Mouse (Mus musculus) lung, adult 2 months (tissue): ENCODE data around the gene Mettl16. TPM values are rescaled to one million over a fixed set of nuclear protein-coding genes. Genes with fewer than 3 reads are reported as not detected.
A peak's percentile ranks its signal among the peaks of the same experiment; 100 is the strongest.
"Not testable (repeated sequence)": the region's sequence is repeated elsewhere in the genome, so short reads cannot be mapped to it uniquely, and the experiment has no call there.

ENCODE experiments used
- DNase-seq: peaks from one replicate; pipeline ENCODE4 v3.0.0; 2022
- H3K4me1 ChIP-seq: fragments of 200-500 bp; 2 replicates; pipeline ENCODE4 v1.6.1; 2011; ENCODE audit warnings: low read length; ENCODE audit not compliant: control insufficient read depth, insufficient read depth
- H3K4me3 ChIP-seq: fragments of 200-500 bp; replicated peaks from 2 replicates; pipeline ENCODE3; 2011; ENCODE audit warnings: low read depth, mild to moderate bottlenecking, control low read depth, low read length; ENCODE audit errors: extremely low read depth
- CTCF ChIP-seq: fragments of 200-500 bp; IDR thresholded peaks from 2 replicates; pipeline ENCODE4 v1.5.1; 2011; ENCODE audit warnings: mild to moderate bottlenecking, low read length, control low read depth; ENCODE audit not compliant: insufficient read depth
- POLR2A ChIP-seq: fragments of 200-500 bp; IDR thresholded peaks from 2 replicates; pipeline ENCODE4 v1.6.1; 2011; ENCODE audit warnings: low read depth, mild to moderate bottlenecking, control low read depth, low read length, borderline replicate concordance; ENCODE audit errors: extremely low read depth
- WGBS: fragments of 180-500 bp; shearing (Covaris S2); methylation state at CpG from one replicate; pipeline ENCODE4 v1.1.7; 2018; 5-methylcytosine and 5-hydroxymethylcytosine counted together
- polyA plus RNA-seq: library from polyadenylated mRNA; depleted of rRNA; stranded (reverse); fragments of >200 nt; gene quantifications from 2 replicates; pipeline ENCODE4 v1.2.3, GENCODE M21; 2012

Gene Mettl16
- polyA plus RNA-seq, 1 experiment = 2.6 TPM

DNA sequence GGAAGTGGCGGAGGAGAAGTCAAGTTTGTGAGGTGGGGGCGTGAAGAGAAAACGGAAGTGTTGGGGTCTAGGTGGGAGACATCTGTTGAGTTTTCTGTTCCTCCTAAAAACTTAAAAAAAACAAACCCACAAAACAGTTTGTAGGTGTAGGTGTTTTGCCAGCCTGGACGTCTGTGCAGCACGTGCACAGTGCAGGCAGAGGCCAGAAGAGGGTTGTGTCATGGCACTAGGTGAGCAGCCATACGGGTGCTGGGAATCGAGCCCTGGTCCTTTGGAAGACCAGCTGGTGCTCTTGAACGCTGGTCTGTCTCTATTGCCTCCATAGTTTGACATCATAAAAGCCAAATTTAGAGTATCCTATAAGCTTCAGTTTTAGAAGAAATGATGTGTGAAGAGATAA is 604 bp downstream of the Mettl16 start:
- Histone ChIP-seq H3K4me1 (peaks cover 6% of the 10 kb centered on the region), H3K4me3 (peak overlapping the region; percentile 94)
- no peak for DNase-seq
- TF ChIP-seq CTCF = no peak
- TF ChIP-seq POLR2A = no peak
- WGBS = 8% methylated on average over 8 of the region's 8 CpGs

GRCm38 (mm10) chr11:74771650-74772049 is 1.0 kb downstream of the Mettl16 start:
- WGBS = 48% methylated on average over 4 of the region's 4 CpGs
- H3K4me3 ChIP-seq = no peak overlapping the region

GRCm38 (mm10) chr11:74772386-74772785 is 1.8 kb downstream of the Mettl16 start:
- DNase-seq = no peak
- H3K4me3 ChIP-seq = no peak overlapping the region
- 88% methylated on average over 2 of the region's 2 CpGs for WGBS

More at GRCm38 (mm10) chr11:74771650-74772049, 1.0 kb downstream of the Mettl16 start:
- H3K4me1 ChIP-seq = peaks cover 6% of the 10 kb centered on the region
- DNase-seq = no peak
- TF ChIP-seq CTCF (no peak), POLR2A (no peak)

GRCm38 (mm10) chr11:74792874-74793273 is 22.2 kb downstream of the Mettl16 start:
- 84% methylated on average over 4 of the region's 4 CpGs for WGBS
- no peak for TF ChIP-seq CTCF
- no peak for TF ChIP-seq POLR2A
- no peak for DNase-seq
- no peak overlapping the region for H3K4me3 ChIP-seq
- no peaks in the 10 kb centered on the region for H3K4me1 ChIP-seq

More at GRCm38 (mm10) chr11:74772386-74772785, 1.8 kb downstream of the Mettl16 start:
- H3K4me1 ChIP-seq = peaks cover 6% of the 10 kb centered on the region
- TF ChIP-seq POLR2A = no peak
- TF ChIP-seq CTCF = no peak

DNA sequence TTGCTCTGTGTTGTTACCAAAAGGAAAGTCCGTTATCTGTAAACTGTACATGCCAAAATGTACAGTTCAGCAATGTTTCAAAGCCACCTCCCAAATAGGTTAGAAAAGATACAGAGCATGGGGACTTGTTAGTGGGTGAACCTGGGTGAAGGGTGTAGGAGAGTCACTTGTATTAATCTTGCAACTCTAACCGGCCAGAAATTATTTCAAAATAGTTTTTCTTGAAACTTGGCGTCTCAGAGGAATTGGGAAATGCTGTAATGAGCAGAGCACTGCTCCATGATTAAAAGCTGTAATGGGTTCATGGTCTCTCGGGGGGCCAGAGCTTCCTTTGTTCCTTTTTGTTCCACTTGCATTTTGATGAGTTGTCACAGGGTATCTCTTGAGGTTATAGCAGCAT is 30.0 kb downstream of the Mettl16 start:
- Histone ChIP-seq H3K4me3 (no peak overlapping the region), H3K4me1 (no peaks in the 10 kb centered on the region)
- 73% methylated on average over 4 of the region's 4 CpGs for WGBS
- TF ChIP-seq CTCF = no peak
- no peak for TF ChIP-seq POLR2A
- DNase-seq = no peak

GRCm38 (mm10) chr11:74804081-74804627 is 33.5 kb downstream of the Mettl16 start:
- TF ChIP-seq POLR2A (no peak), CTCF (no peak)
- Histone ChIP-seq H3K4me3 (no peak overlapping the region), H3K4me1 (no peaks in the 10 kb centered on the region)
- no peak for DNase-seq
- WGBS = 55% methylated on average over 3 of the region's 3 CpGs

- WGBS = 78% methylated on average over 6 of the region's 6 CpGs
- no peak for DNase-seq
- Histone ChIP-seq H3K4me3 (no peak overlapping the region), H3K4me1 (no peaks in the 10 kb centered on the region)
- TF ChIP-seq CTCF (no peak), POLR2A (no peak)
Observed at GRCm38 (mm10) chr11:74807246-74807882, 36.7 kb downstream of the Mettl16 start.

GRCm38 (mm10) chr11:74808251-74808853 is 37.7 kb downstream of the Mettl16 start:
- H3K4me3 ChIP-seq = no peak overlapping the region
- H3K4me1 ChIP-seq = no peaks in the 10 kb centered on the region
- WGBS = 86% methylated on average over 6 of the region's 6 CpGs
- no peak for TF ChIP-seq POLR2A
- TF ChIP-seq CTCF = no peak
- no peak for DNase-seq

DNA sequence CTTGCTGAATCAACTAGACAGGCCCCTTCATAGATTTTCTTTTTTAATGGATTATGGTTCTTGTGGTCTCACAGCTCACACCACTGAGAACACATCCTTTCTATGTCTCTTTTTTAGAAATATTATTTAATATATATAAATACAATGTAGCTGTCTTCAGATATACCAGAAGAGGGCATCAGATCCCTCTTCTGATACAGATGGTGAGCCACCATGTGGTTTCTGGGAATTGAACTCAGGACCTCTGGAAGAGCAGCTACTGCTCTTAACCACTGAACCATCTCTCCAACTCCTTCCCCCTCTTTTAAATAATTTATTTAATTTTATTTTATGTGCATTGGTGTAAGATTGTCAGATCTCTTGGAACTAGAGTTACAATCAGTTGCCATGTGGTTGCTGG is 39.5 kb downstream of the Mettl16 start:
- H3K4me3 ChIP-seq = no peak overlapping the region
- H3K4me1 ChIP-seq = no peaks in the 10 kb centered on the region
- TF ChIP-seq POLR2A (no peak), CTCF (no peak)
- no peak for DNase-seq

- not testable (repeated sequence) for H3K4me3 ChIP-seq, DNase-seq, H3K4me1 ChIP-seq
- WGBS = 71% methylated on average over 3 of the region's 3 CpGs
Observed at GRCm38 (mm10) chr11:74811027-74811426, 40.4 kb downstream of the Mettl16 start.
